Mouse (Mus musculus): ENCODE results near the gene Afap1l2.

- TF ChIP-seq MYOD1 (IDR thresholded peaks at IDR 0.05; ENCODE audit: control insufficient read depth, insufficient read length, low read depth) (no peak), CTCF (IDR thresholded peaks at IDR 0.05; ENCODE audit: control insufficient read depth, insufficient read depth, insufficient read length) (no peak), MYOG (IDR thresholded peaks at IDR 0.05; ENCODE audit: control insufficient read depth, extremely low read depth, insufficient read length) (no peak), USF1 (IDR thresholded peaks at IDR 0.05; ENCODE audit: low read depth) (no peak)
Measured at GRCm38 (mm10) chr19:56954857-56955256, 53.2 kb downstream of the Afap1l2 start.
